Mouse (Mus musculus) CD4-positive, CD25-positive, alpha-beta regulatory T cell, adult 2 months (primary cell): ENCODE measurements around the gene Hyal1.

Source experiments
- DNase-seq: peaks from one replicate; pipeline ENCODE4 v3.0.0-alpha.2; 2012; ENCODE audit warnings: low read depth, low spot score

Hyal1 gene

DNA sequence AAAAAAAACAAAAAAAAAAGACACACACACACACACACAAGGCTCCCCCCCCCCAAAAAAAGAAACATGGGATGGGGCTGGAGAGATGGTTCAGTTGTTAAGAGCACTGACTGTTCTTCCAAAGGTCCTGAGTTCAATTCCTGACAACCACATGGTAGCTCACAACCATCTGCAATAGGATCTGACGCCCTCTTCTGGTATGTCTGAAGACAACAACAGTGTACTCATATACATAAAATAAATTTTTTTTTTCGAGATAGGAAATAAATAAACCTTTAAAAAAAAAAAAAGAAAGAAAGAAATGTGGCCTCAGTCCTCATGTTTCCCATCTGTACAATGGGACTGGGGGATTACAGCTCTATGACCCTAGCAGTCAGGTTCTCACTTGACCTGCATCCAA lies 40.7 kb downstream of the Hyal1 start:
- DNase-seq: peak; percentile 43

DNA sequence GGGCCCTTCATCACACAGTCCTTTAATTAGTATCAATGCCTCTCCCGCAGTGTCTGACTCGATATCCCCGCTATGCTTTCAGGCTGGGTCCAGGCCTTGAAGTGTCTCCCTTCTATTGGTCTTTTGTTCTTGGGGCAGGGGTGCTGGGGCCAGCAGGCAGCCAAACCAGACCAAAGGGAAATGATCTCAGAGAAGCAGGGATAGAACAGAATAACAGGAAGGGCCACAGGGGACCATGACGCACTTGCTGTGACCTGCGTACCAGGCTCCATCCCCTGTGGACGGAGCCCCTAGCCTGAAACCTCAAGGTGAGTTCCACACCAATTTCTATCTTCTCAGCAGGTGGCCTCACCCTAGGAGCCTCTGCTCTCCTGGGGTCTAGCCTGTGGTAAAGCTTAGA lies 41.4 kb downstream of the Hyal1 start:
- no peak for DNase-seq

DNA sequence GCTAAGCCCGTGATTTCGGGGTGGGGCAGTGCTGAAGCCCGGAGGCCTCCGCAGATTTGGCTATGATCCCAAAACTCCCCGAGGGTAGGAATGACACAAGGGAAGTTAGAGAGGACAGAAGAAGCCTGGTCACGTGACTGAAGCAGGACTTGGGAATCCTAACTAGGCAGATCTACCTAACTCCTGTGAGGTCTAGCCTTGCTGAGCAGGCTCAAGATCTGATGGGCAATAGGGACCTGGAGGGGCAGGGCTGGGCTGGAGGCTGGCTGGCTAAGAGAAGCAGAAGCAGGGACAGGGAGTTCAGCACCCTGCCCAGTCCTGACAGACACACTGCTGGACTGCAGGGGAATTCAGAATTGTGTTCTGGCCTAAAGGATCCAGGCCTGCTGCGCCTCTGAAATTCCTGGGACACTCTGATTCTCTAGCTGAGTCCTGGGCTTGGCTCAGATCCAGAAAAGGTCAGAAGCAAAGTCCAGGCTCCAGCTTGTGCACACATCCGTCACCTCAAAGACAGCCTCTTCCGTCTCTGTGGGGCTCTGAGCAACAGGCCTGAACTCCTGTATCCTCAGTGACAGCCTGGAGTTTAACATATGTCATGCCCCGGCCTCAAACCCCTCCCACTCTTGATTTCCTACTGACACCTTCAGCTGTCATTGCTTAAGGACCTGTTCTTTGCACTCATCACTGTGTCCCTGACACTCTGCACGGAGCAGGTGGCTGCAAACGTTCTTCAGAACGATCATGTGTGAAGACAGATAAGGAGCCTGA lies 42.2 kb downstream of the Hyal1 start:
- DNase-seq: no peak

DNA sequence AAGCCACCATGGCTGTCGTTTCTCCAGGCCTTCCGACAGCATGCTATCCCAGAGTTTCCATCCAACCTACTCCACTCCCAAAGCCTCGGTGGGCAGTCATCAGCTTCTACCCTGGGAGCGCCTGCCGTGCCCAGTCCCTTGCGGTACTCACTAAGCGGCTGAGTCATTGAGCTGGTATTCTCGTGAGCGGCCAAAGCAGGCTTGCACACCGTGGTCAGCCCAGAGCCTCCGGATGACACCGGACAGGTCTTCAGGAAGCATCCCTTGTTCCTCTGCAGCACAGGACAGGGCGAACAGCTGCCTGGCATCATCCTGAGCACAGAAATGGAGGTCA lies 42.8 kb downstream of the Hyal1 start:
- DNase-seq: no peak

DNA sequence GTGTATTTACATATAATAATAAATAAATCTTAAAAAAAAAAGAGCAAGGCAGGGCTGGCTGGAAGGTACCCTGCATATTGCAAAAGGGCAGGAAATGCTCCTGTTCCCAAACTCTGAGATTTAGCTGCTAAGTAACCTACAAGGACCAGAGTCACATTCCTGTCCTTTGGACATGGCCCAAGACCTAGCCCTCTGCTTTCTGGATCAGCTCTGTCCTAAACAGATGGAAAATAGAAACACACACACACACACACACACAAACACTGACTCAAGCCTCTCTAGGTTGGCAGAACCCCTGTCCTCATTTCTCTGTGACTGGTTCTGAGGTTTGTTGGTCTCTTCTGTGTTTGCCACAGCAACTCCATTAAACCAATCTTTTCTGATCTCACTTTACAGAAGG lies 44.2 kb downstream of the Hyal1 start:
- DNase-seq: no peak

DNA sequence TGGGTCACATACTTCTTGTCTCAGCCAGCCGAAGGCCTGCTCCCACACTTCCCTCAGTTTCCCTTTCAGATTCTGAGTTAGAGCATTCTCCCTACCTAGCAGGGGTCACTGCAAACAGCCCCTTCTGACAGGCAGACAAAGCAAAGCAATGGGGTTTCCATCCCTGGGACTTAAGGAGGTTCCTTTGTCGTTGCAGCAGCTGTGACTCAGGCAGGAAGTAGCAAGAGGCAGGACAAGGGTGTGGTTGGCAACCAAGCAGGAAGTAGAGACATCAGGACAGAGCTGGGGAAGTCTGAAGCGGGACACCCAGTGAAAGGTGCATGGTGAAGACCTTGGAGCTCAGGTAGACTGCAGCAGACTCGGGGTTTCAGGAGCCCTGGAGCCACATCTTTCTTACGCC lies 47.8 kb downstream of the Hyal1 start:
- peak; percentile 78 for DNase-seq

DNA sequence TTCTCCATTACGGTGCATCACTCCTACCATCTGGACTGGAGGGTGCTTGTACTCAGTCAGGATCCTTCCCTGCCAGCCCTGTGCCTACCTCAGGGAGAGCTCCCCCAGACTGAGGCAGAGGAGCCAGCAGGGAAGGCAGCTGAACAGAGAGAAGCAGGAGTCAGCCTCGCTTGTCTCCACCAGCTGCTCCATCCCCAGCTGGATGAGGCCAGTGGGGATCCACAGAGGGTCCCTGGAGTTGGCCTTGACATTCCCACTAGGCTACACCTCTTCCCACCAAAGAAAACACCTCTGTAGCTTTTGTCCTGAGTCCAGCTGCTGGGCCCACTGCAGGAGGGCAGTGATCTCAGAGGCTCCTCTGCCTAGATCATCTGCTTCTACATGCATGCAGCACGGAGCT lies 48.2 kb downstream of the Hyal1 start:
- DNase-seq: no peak

DNA sequence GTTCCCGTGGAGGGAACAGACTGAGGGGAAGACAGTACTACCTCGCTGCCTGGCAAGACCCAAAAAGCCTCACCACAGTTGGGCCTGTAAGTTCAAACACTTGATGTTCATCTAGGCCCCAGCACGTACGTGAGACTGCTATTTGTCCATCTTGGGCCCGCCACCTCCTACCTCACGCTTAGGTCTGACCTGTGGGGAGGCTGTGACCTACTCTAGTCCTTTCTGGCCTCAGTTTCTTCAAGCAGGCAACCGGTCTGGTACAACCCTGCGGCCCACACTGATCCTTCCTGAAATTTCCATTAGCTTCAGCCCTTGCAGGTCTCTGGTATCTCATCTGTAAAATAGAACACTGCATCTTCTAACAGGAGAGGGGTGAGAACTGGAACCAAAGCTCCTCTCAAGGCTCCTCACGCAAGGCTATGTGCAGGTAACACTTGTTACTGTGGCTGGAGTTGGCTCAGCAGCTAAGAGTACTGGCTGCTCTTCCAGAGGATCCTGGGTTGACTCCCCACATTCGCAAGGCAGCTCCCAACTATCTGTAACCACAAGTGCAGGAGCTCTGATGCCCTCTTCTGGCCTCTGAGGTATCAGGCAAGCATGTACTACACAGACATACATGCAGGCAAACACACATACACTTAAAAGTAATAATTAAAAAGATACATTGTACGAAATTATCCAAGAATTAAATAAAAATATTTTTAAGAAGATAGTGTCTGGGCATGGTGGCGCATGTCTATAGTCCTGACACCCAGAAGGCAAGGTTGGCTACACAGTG lies 48.8 kb downstream of the Hyal1 start:
- DNase-seq: no peak

DNA sequence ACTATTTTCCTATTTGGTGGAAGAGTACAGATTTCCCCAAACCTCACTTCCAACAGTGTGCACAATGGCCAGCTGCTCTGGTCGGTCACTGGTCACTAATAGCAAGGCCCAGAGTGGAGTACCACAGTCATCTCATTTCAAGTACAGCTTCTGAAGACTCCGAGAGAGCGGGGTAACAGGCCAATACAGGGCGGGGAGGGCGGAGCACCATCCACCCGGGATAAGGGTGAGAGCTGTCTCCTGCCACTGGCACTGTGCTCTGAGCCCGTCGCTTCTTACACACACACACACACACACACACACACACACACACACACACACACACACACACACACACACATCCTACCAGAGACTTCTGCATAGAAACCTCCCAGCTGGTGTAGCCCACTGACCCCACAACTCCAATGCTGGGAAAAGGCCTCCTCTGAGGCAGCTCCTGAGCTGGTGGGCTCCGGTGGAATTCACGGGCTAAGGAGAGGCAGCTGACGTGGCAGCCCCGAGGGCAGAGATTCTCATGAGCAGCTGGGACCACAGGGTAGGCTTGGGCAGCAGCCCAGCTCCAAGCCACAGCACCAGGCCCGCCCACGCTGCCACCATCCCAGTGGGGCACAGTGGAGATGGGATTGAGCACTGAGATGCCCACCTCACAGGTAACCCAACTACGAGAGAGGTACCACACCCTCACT lies 49.6 kb downstream of the Hyal1 start:
- DNase-seq: no peak

DNA sequence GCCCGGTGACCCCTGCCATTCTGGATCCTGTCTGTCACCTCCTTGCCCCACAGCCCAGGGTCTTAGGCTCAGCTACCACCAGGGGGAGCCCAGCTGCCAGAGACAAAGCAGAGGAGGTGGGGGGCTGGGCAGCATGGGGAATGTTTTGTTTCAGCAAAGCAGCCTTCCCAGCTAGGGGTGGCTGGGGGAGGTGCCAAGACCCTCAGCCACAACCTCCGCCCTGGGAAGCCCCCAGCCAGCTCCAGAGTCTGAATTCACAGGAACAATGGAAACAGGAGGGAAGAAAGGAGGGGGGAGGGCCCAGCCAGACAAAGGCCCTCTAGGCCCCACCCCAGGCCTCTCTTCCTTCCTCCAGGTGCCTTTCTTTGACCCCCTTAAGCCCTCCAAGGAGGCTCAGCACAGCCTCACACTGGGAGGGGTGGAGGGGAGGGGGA lies 50.1 kb downstream of the Hyal1 start:
- peak; percentile 90 for DNase-seq

DNA sequence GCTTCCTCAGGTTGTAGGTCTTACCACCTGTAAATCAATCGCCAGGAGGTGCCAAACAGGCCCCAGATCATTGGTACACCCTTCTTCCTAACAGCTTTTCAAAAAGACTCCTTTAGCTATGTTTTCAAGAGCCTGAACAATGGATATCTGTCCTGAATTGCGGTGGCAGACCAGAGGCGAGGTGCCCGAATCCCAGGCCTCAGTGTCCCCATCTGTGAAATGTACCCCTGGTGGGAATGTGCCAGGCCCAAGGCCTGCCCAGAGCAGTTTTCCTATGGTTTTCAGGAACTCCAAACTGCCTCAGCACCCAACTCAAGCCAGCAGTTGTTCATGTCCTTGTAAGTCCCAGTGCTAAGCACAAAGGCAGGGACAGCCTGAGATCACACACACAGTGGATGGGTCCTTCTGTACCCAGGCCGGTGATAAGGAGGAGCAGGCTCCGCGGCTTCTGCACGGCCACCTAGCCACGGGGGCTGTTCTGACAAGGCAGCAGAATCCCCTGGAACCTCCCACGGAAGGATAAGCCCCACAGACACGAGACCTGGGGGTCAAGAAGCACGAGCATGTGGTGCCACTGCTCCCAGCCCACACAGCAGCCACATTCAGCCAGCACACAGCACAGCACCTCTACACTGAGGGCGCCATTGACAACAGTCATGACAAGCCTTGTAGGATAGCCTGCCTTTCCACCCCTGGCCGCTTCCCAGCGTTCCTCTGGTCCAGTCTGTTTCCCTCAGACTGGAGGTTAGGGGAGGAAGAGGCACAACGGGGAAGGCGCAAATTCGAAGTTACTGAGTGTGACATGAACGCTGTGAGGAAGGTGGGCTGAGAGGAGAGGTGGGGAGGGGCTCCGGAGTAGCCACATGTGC lies 50.9 kb downstream of the Hyal1 start:
- no peak for DNase-seq

DNA sequence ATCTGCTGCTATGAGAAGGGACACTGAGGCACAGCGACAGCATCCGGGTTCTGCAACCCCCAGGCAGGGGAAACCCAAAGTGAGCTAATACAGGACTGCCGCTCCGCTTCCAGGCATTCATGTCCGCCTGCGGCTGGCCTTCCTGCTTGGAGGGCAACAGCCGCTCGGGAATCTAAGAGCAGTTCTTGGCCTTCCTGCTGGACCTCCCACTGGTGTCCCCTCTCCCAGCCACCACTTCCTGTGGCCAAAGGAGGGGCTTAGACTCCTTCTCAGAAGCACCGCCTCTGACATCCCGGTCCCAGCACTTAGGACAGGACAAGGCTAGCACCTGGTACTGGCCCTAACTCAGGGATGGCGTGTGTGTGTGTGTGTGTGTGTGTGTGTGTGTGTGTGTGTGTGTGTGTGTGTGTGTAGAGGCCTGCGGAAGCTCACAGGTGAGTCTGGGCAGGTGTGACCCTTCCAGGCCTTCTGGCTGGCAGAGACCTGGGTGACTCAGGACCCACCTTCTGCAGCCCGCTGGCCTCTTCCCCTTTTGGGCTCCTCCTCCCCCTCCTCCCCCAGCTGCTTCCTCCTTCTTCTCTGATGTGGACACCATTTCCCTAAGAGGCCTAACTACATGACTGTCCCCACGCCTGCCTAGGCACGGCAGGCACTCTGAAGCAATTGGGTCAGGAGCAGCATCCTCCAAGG lies 52.1 kb downstream of the Hyal1 start:
- DNase-seq: no peak

DNA sequence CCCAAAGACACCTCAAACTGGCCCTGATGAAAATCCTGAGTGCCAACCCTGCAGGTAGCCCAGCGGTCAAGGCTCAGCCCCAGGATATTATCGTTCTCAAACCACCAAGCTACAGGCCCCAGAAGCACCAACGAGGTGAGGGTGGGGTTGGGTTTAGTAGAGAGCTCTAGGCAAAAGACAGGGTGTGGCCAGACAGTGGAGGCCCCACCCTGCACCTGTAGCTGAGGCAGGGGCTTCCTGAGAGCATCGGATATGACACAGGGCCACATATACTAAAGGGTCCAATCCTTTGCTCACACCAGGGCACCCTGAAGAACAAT lies 52.6 kb downstream of the Hyal1 start:
- DNase-seq: peak; percentile 50

DNA sequence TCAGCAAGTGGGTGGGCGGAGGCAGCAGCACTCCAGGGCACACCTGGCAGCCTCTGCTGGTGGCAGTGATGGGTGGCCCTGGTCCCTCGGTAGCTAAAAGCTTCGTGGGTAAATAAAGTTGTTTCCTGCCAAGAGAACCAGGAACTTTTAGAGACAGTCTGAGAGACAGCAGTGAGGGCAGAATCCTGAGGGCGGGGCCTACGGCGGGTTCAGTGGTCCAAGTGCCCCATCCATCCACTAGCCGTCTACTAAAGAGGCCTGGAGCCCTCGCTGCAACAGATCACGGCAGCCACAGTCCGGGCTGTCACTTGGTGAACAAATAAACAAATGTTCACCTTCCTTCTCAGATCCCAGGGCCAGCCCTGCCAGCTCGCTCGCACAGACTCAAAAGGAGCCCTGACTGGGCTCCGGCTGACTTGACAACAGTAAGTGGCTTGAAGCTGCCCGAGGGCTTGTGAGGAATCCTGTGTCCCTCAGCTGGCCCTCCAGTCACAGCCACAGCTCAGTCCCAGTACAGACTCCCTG lies 53.2 kb downstream of the Hyal1 start:
- peak; percentile 67 for DNase-seq

DNA sequence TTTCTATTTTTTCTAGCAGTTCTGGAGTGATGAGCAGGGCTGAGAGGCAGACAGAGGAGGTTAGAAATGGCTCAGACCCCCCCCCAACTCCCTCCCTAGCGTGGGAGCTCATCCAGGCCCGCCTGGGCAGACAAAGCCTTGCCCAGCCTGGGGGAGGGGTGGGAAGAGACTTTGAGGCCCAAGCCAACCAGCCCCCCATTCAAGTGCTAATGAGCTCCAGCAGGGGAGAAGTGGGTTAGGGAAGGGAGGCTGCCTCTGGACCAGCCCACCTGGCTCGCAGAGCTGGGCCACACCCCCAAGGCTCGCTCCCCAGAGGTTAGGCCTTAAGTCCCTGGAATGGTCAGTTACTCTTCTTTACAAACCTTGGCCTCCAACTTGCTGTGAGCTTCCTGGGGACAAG lies 53.8 kb downstream of the Hyal1 start:
- DNase-seq: no peak
